Mouse (Mus musculus) cerebellum, postnatal 14 days (tissue): ENCODE measurements around the gene Vav1.

ENCODE experiments used
- DNase-seq, 2 experiments: peaks; one replicate each; pipeline ENCODE4 v3.0.0; 2021; ENCODE audit warnings: mixed read lengths in 2 of 2

Gene Vav1

DNA sequence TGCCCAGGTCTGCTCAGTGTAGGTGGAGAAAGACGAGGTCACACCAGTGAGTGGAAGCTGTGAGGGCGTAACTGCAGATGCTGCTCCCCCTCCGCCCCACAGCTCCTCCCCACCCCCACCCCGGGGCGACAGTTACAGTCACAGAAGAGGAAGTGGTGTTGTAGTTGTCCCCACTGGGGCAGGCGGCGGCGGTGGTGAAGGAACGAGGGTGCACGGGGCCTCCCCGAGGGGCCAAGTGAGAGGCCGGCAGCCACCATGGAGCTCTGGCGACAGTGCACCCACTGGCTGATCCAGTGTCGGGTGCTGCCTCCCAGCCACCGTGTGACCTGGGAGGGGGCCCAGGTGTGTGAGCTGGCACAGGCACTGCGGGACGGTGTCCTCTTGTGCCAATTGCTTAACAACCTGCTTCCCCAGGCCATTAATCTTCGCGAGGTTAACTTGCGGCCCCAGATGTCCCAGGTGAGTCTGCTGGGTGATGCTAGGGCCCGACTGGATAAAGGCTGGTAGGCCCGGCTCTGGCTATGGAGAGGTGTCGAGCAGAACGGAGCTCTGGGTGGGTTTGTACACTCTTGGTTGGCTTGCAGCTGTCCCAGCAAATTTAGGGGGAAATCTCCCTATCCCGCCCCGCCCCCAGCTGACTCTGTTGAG, at the start of gene Vav1:
Gene Vav1, plus strand, starts transcription at position 158 of the 648 bp plus-strand sequence.
- no peak for DNase-seq

DNA sequence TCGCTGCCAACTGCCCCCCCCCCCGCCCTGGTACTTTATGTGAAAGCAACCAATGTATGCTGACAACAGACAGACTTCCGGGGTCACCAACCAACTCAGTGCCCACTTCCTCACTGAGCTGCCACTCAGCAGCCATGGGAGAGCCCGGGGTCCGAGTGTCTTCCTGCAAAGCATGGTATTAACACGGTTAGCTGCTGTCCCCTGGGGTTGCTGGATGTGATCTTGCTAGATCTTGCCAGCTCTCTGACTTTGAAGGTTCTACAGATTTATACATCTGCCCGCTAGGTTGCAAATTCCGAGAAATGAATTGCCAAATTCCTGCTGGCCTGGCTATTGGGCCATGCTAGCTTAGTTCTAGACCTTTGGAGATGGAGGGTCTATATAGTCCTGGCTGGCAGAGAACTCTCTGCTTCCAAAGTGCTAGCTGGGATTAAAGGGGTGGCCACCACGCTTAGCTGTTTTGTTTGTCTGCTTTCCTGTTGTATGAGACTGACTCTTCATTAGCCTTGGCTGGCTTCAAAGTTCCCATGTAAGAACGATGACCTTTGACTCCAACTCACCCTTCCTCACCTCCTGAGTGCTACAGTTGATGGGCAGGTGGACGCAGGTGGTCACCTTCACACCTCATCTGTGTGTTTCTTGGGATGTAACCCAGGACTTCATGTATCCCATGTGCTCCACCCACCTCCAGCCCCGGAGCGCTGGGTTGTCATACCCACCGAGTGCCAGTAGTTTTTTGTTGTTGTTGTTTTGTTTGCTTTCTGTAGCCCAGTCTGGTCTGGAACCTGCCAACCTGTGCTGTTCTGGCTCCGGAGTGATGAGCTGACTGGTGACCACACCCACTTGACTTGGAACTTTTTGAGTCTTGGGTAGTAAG, 48.8 kb upstream of the Vav1 start:
- DNase-seq, result no peak

DNA sequence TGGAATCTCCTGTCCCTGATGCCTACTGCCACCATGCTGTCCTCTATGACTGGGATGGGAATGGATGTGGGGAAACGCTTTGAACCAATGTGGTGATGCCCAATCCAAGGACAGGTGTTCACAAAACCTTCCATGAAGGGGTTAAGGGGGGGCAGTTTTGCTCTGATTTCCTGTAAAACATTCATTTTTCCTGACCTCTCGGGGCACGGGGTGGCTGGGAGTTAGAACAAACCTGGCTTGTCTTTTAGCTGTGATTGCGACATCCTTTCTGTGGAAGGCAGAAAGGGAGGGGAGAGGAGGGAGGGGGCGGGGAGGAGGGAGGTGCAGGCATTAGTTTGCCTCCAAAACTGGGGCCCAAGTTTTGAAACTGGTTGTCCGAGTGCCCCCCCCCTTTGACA, 48.2 kb upstream of the Vav1 start:
- DNase-seq, result no peak

DNA sequence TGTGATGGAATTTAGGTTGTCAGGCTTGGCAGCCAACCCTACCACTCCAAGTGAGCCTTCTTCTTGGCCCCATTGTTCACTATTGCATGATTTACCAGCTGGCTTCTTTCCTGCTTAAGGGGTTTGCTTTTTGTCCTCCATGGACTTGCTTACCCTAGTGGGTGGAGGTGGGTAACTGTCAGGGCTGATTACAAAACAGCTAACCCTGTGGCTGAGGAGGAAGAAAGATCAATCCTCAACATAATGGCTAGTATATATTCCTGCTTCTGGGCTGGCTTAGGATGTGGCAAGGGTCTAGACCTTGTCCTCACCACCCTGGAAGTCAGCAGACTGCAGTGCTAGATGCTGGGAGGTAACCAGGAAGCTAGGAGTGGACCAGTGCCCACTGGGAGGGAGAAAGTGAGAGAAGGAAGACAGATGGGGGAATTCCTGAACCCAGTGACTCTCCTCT, 47.6 kb upstream of the Vav1 start:
- DNase-seq, result no peak

DNA sequence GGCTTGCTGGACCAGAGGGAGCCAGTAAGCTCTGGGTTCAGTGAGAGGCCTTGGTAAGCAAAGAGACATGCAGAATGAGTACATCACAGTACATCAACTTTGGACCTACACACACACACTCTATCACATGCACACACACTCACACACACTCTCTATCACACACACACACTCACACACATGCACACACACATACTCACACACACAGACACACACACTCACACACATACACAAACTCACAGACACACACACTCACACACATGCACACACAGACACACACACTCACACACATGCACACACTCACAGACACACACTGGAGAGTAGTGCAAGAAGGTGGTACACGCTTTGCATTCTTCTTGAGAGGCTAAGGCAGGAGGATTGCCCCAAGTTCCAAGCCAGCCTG, 46.7 kb upstream of the Vav1 start:
- DNase-seq, result no peak

DNA sequence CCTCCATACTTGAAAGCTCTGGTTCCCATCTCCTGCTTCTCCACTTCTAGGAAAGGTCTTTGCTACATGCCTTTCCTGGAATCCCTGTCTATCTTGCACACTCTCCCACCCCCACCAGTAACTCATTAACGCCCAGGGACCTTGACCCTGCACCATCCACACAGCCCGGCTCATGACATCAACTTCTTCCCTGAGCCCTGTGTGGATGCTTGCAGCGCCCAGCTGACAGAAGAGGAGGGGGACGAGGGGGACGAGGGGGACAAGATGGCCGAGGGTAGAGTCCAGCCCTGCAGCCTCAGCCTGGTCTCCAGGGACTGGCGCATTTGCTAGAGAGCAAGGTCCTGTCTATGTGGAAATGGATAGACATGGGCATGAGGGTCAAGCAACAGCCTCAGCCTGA, 45.9 kb upstream of the Vav1 start:
- DNase-seq, result no peak

DNA sequence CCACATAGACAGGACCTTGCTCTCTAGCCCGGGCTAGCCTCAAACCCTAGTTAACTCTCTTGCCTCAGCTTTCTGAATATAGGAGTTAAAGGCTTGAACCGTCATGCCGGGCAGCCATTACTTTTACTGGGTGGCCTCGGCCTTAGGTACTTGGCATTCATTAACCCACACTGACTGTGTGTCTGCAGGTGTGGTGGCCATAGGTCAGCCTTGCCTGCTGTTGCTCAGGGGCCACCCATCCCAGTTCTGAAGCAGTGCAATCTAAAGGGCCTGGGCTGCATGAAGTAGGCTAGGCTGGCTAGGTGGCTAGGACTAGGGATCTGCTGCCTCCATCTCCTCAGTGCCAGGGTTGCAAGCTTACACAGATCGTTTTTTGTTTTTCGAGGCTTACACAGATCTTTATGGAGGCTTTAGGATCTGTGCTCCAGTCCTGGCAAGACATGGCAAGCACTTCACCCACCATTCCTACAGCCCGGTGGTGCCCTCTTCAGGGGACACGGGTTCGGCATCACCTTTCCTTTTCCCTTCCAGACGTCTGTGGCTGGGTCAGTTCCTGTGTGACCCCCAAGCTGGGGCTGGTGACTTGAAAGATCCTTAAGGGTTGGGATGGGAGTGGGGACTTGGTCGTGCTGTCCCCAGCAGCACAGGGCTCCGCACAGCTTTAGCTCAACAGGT, 44.5 kb upstream of the Vav1 start:
- no peak for DNase-seq

DNA sequence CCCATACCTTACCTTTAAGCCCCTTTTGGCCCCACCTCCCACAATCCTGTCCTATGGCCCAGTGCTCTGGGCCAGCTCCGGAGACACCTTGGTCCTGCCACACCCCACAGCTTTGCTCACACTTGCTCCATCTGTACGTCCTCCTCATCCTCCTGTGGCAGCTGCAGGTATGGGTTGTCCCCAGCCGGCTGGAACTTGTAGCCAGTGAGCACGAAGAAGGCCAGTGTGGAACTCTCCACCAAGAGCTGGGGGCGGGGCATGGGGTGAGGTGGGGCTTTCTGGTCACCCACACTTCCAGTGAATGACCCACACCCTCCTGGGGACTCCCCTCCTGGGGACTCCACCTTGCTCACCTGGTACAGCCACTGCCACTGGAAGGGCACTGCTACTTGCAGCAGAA, 43.1 kb upstream of the Vav1 start:
- DNase-seq, result no peak

DNA sequence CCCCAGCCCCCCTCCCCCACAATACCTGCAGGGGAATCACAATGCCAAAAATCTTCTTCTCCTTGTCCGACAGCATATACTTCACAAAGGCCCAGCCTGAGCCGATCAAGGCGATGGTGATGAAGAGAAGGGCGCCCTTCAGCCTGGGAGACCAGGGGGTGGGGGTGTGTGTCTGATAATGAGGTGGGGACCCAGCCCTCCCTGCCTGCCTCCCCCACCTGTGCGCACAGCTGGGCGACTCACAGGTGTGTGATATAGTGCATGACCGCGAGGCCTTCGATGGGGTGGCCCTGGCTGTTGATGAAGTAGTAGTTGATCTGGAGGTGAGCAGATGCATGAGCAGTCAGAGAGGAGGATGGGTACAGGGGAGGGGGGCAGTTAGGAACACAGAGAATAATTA, 41.7 kb upstream of the Vav1 start:
- DNase-seq, result no peak

DNA sequence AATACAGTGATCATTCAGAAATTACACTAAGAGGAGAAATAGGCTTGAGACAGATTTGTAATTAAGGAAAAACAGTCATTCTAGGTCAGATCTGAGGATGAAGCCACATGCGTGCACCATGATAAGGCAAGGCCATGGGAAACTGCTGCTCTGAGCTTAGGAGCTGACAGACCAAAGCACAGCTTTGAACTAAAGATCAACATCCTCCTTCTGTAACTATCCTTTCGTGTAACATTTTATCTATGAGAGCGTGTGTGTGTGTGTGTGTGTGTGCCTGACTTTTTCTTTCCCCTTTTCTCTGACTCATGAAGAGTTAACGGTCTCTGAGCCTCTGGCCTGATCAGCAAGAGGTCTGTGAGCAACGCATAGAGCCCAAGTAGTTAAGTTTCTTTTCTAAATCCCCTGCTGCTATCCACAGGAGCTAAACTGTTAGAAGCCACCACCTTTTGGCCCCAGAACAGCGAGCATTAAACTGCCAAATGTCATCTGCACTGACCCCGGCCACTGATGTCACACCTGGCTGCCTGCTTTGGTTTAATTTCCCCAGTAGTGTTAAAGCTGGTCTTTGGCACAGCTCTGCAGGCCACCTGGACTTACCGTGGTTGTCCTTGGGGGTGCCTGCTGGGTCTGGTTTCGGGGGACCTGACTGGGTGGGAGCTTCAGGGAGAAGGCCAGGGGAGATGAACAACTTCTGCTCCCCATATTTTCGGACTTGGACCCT, 35.1 kb upstream of the Vav1 start:
- DNase-seq, result no peak

DNA sequence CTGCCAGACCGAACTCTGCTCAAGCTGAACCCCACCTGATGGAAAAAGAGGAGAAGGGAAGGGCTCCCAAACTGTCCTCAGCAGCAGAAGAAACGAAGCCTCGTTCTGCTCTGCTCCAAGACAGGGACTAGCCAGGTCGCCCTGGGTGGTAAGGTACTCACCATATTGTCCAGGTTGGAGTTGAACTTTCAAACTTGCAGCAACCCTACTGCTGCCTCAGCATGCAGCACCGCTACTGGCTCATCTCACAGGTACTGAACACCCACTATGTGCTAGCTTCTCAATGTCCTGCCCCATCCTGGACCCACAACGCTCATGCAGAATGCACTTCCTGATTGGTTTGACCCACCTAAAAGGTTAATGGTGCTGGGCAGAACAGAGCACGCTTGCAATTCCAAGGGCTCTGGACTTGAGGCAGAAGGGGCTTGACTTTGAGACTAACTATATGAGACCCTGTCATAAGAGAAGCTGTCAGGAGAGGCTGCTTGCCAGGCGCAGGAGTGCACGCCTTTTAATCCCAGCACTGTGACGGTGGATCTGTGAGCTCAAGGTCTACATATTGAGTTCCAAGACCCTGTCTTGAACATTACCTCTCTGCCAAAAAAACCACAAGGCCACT, 33.5 kb upstream of the Vav1 start:
- no peak for DNase-seq

DNA sequence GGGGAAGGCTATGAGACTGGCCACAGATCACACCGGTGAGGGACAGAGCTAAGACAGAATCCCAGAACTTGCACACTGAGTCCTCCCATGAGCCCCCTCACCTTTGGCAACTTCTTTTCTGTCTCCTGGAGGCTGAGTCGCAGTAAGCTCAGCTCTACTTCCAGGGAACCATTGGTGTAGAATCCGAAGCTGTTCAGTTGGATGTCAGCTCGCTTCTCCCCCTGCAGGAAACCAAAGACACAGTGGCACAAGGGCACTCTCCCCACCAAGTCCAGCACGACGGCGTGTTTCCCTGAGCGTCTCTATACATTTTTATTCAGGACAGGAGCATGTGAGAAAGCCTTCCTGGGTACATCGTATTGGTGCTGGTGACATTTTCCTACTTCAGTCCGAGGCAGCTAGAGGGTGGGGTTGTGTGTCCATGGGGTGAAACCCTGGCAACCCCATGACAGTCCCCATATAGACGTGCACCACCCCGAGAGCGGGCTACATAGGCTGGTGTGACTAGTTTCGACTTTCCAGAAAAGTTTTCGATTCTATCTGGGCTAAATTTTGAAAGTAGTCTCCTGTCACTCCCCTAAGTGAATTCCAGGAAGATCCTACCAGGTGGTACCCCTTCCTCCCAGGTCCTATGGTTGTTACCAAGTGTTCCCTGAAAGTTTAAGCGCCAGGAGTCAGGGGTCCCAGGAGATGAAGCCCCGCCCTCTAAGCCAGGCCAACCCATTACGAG, 32.1 kb upstream of the Vav1 start:
- no peak for DNase-seq

DNA sequence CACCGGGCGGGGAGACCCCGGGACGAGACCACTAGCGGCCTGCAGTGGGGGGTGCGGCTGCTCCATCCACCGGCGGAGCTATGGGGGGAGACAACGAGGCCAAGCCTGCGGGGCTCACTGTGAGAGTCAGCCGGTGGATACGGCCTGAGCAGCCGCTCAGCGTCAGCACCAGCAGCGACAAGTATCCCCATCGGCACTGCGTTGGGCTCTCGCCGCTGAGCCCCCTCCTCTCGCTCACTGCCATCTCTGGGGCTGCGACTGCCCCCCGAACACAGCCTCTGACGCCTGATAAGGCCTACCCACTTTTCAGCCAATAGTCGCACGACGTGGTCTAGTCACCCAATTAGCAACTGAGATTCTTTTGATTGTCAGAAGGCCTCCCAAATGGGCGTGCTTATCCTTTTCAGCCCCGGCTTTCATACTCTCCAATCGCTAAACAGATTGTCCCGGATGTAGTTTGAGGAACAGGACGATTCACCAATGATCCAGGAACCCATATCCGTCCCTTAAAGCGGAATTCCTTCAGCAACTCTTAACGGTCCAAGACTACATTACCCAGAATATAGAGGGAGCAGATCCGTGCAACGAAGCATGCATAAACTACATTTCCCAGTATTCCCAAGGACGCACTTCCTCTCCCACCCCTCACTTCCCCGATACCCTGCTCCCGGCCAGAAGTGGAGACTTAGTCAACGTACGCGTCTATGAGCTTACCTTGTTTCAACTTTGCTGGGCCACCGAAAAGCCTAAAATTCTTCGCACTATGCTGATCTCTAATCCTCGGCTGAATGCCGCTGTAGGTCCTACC, 31.3 kb upstream of the Vav1 start:
- peak; percentile 88 to 93 for DNase-seq

DNA sequence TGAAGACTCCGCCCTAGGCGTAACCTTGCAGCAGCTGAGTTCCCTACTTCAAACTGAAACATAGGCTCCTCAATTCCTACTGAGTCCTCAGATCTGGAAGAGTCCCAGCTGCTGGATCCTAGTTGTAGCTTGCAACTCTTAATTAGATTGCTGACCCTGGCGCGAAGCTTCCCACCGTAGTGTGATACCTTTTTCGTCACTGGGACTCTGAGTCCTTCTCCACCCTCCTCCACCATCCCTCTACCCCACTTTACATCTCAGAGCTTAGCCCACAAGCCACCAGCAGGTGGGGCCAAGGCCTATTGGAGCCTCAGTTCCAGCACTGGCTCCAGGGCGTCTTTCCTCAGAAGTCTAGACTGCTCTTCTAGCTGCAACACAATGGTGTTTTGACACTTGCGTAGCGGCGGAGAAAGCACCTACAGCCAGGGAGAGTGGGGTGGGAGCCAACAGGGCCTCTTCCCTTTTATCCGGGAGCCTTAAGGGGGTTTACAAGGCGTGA, 30.6 kb upstream of the Vav1 start, which contains the start of gene Gpr108:
Gene Gpr108, minus strand, starts transcription at position 246 of the 499 bp plus-strand sequence.
- DNase-seq, result peak; percentile 89 to 90

DNA sequence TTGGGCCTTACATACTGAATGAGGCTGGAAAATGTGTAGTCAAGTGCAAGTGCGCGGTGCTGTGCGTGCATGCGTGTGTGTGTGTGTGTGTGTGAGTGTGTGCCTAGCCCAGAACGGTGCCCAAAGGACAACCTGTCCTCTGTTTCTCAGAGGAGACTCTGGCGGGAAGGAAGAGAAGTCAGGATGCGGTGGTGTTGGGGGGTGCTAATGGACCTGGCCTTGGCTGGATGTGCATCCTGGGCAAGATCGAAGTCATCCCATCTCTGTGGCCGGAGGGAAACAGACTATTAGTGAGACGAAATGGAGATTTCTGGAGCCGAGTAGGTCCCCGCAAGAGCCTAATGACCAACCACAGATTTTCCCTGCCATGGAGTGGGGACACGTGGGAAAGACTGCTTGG, 30.1 kb upstream of the Vav1 start:
- DNase-seq, result peak; percentile 49 to 51

DNA sequence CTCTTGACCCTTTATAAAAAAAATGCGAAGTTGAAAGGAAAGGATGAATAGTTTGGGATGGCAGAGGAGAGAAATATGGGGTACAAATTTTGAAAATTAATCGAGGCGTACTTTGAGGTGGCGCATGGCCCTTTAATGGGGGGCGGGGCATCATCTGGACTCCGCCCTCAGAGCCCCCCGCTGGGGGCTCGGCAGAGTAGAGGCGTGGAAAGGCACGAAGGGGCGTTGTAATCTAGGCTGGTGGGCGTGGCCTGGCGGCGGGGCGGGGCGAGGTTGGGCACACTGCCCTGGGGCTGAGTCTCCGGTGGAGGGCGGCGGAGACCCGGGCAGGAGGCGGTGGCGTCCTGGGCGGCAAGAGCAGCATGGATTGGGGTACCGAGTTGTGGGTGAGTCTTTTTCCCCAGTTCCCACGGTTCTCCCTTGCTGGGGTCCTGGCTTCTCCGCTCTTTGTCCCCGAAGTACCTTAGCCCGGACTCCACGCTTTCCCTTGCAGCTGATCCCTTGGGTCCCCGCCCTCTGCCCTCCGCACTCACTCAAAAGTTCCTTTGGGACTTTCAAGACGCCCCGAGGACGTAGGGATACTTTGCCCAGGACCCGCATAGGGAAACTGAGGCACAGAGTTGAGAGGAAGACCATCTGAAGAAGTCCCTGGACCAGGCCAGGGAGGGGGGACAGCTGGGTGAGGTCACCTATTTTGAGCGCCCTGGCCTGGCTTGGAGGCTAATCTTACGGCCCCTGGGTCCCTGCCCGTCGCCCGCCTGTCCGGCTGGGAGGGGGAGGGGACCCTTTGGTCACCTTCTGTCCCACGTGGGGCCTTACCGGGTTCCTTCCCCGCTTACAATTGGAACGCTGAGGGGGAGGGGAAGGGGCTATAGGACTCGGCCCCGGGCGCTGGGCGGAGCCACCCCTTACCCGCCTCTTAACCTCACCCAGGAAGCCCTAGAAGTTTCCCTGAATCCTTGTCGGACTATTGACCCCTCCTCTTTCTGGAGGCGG, 29.4 kb upstream of the Vav1 start, which contains the start of gene Trip10:
Gene Trip10, plus strand, starts transcription at position 270 of the 996 bp plus-strand sequence.
- peak; percentile 87 to 90 for DNase-seq

DNA sequence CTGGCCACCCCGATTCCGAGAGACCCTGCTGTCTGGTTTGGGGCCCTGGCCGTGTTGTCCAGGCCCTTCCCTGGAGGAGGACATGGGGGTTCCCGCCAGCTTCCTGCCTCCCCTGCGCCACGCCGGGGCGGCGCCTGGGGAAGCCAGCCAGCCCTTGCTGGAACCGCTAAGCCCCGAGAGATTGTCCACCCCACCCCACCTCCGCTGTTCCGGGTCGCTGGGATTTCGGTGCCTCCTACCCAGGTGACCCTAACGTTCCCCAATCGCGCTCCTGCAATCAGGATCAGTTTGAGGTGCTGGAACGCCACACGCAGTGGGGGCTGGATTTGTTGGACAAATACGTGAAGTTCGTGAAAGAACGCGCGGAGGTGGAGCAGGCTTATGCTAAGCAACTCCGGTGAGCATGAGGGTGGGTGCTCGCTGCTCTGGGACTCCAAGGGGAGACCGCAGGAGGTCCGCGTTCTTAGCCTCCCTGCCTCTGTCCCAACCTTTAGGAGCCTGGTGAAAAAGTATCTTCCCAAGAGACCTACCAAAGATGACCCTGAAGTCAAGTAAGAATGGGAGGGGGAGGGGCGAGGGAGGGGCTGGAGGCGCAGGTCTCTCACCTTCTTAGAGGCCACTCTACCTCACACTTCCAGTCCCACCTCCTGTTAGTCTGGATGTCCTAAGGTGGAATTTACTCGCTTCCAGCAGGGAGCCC, 28.3 kb upstream of the Vav1 start:
- peak in 1 of 2 experiments; percentile 26 for DNase-seq

DNA sequence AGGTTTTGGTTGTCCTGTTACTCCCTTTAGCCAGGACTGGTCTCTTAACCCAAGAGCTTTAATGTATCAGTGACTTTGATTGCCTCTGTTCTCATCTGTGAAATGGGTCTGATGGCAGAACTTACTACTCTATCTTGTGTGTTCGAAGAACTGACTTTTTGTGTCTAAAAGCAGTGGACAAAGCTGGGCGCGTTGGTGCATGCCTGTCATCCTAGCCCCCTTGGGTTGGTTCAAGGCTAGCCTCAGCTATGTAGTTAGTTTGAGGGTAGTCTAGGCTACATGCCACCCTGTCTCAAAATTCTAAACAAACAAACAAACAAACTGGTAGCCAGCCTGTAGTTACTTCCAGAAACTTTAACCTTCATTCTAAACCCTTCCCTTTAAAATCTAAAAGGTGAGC, 27.5 kb upstream of the Vav1 start:
- no peak for DNase-seq

DNA sequence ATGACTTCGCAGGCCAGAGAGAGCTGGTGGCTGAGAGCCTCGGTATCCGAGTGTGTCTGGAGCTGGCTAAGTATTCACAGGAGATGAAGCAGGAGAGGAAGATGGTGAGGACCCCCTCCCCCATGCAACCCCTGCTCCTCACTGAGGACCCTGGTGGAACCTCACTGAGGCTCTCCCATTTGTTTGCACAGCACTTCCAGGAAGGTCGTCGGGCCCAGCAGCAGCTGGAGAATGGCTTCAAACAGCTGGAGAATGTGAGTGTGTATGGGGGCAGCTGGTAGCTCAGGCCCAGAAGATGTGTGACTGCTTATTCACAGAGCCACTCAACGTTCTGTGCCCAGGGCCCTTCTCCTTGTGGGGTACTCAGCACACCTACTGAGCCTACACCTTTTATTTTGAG, 25.6 kb upstream of the Vav1 start:
- DNase-seq, result no peak
